Mouse (Mus musculus) telencephalon, adult 2 months (tissue): ENCODE measurements around the gene Vsnl1.

ENCODE experiments used
- DNase-seq: peaks from one replicate; pipeline ENCODE4 v3.0.0-alpha.2; 2011; ENCODE audit warnings: low read depth, low spot score

Gene Vsnl1

GRCm38 (mm10) chr12:11384754-11385153, 51.7 kb downstream of the Vsnl1 start:
- DNase-seq: no peak

- DNase-seq: no peak
These were observed 57.0 kb downstream of the Vsnl1 start for GRCm38 (mm10) chr12:11379396-11379795.

- DNase-seq: peak; percentile 74
These were observed 66.4 kb downstream of the Vsnl1 start for GRCm38 (mm10) chr12:11370056-11370455.

GRCm38 (mm10) chr12:11367099-11367765, 69.2 kb downstream of the Vsnl1 start:
- no peak for DNase-seq

GRCm38 (mm10) chr12:11364870-11365269, 71.5 kb downstream of the Vsnl1 start:
- no peak for DNase-seq

GRCm38 (mm10) chr12:11362435-11362834, 74.0 kb downstream of the Vsnl1 start:
- DNase-seq: no peak

GRCm38 (mm10) chr12:11350895-11351294, 85.5 kb downstream of the Vsnl1 start:
- DNase-seq: peak; percentile 74

- DNase-seq: peak; percentile 76
These were observed 86.5 kb downstream of the Vsnl1 start for GRCm38 (mm10) chr12:11349870-11350269.

- peak; percentile 77 for DNase-seq
These were observed 88.0 kb downstream of the Vsnl1 start for GRCm38 (mm10) chr12:11348423-11348822.

- DNase-seq: no peak
These were observed 90.5 kb downstream of the Vsnl1 start for GRCm38 (mm10) chr12:11345963-11346362.

GRCm38 (mm10) chr12:11342020-11342600, 94.3 kb downstream of the Vsnl1 start:
- DNase-seq: no peak

GRCm38 (mm10) chr12:11338251-11338650, 98.2 kb downstream of the Vsnl1 start:
- DNase-seq: no peak

GRCm38 (mm10) chr12:11336845-11337244, 99.6 kb downstream of the Vsnl1 start:
- DNase-seq: no peak

- no peak for DNase-seq
These were observed 109.9 kb downstream of the Vsnl1 start for GRCm38 (mm10) chr12:11326483-11326882.

- no peak for DNase-seq
These were observed 111.9 kb downstream of the Vsnl1 start for GRCm38 (mm10) chr12:11324480-11324879.

GRCm38 (mm10) chr12:11317671-11318070, 118.7 kb downstream of the Vsnl1 start:
- DNase-seq: no peak

GRCm38 (mm10) chr12:11313840-11314239, 122.6 kb downstream of the Vsnl1 start:
- no peak for DNase-seq

GRCm38 (mm10) chr12:11311106-11311505, 125.3 kb downstream of the Vsnl1 start:
- no peak for DNase-seq

GRCm38 (mm10) chr12:11306753-11307645, 129.4 kb downstream of the Vsnl1 start:
- no peak for DNase-seq

- no peak for DNase-seq
These were observed 135.6 kb downstream of the Vsnl1 start for GRCm38 (mm10) chr12:11300858-11301257.

- no peak for DNase-seq
These were observed 150.0 kb downstream of the Vsnl1 start for GRCm38 (mm10) chr12:11286382-11286781.

GRCm38 (mm10) chr12:11281584-11281983, 154.8 kb downstream of the Vsnl1 start:
- no peak for DNase-seq
